Comparison of ENCODE assay signal across 25 mouse cellular contexts in genomic region chr10:97122693-97123092, GRCm38 (mm10).
A peak's percentile ranks its signal among the peaks of the same experiment; 100 is the strongest.
DNase-seq lines count a peak whose midpoint lies in the region; ATAC-seq and TF ChIP-seq lines count a peak whose summit lies in the region.
"Had no signal": no experiment of that assay in that cellular context is flagged by ENCODE, and none has a peak within 500 bp of the region (broad histone marks: within the 10 kb centered on the region; RNA-seq: fewer than 3 reads in every experiment).

No protein-coding gene starts in this region.

- DNase-seq in forebrain, embryonic 14.5 days (ENCODE audit: low spot score) = peak; percentile 79
- DNase-seq in forebrain, embryonic 10.5 days (ENCODE audit: extremely low spot score, low spot score) = no peak
- DNase-seq in midbrain, postnatal 0 days (ENCODE audit: low spot score) = no peak
- peak; percentile 22 for DNase-seq in brain, embryonic 18.5 days (ENCODE audit: low read depth, low spot score)
- DNase-seq in retina, embryonic 14.5 days (ENCODE audit: low spot score) = no peak
- DNase-seq in spleen, adult 12 weeks (ENCODE audit: low spot score) = no peak
- DNase-seq: adrenal gland, postnatal 10 days; adrenal gland, postnatal 36 days; B cell, adult 2 months; cerebellum, adult 18-20 months; cerebellum, adult 9-10 months; cerebellum, postnatal 14 days; gastrocnemius, postnatal 25 days; heart, adult 18-20 months; heart, postnatal 10 days; heart, postnatal 36 days had no signal

- no peaks in the 10 kb centered on the region for H3K9me3 ChIP-seq in forebrain, embryonic 14.5 days (replicated peaks; ENCODE audit: control insufficient read depth, low read length)
- no peaks in the 10 kb centered on the region for H3K9me3 ChIP-seq in forebrain, embryonic 10.5 days
- no peaks in the 10 kb centered on the region for H3K9me3 ChIP-seq in midbrain, embryonic 15.5 days
- no peaks in the 10 kb centered on the region for H3K9me3 ChIP-seq in midbrain, postnatal 0 days (ENCODE audit: low read length)
- H3K9me3 ChIP-seq: heart, embryonic 12.5 days; heart, embryonic 15.5 days; hindbrain, embryonic 10.5 days; hindbrain, embryonic 13.5 days had no signal

- no peaks in the 10 kb centered on the region for H3K4me1 ChIP-seq in forebrain, embryonic 14.5 days (ENCODE audit: control insufficient read depth, insufficient read depth, low read length)
- peaks cover 7% of the 10 kb centered on the region; the same call in 1 of the 2 replicates for H3K4me1 ChIP-seq in forebrain, embryonic 10.5 days
- H3K4me1 ChIP-seq in midbrain, embryonic 15.5 days = no peaks in the 10 kb centered on the region
- H3K4me1 ChIP-seq in midbrain, postnatal 0 days (ENCODE audit: insufficient read depth, low read length) = no peaks in the 10 kb centered on the region
- H3K4me1 ChIP-seq: heart, embryonic 12.5 days; heart, embryonic 15.5 days; hindbrain, embryonic 10.5 days had no signal

- no peak overlapping the region for H3K4me2 ChIP-seq in forebrain, embryonic 14.5 days (ENCODE audit: low read length)
- H3K4me2 ChIP-seq in midbrain, embryonic 15.5 days = no peak overlapping the region
- no peak overlapping the region for H3K4me2 ChIP-seq in midbrain, postnatal 0 days (ENCODE audit: low read depth, low read length, poor library complexity, severe bottlenecking)
- H3K4me2 ChIP-seq: heart, embryonic 12.5 days; heart, embryonic 15.5 days; hindbrain, embryonic 13.5 days had no signal

- no peaks in the 10 kb centered on the region for H3K36me3 ChIP-seq in forebrain, embryonic 14.5 days (ENCODE audit: control insufficient read depth, insufficient read depth, low read length)
- no peaks in the 10 kb centered on the region for H3K36me3 ChIP-seq in forebrain, embryonic 10.5 days (replicated peaks)
- no peaks in the 10 kb centered on the region for H3K36me3 ChIP-seq in midbrain, embryonic 15.5 days (replicated peaks)
- no peaks in the 10 kb centered on the region for H3K36me3 ChIP-seq in midbrain, postnatal 0 days (ENCODE audit: insufficient read depth, low read length)
- H3K36me3 ChIP-seq: G1E; heart, embryonic 12.5 days; heart, embryonic 15.5 days; hindbrain, embryonic 10.5 days; hindbrain, embryonic 13.5 days had no signal

- no peaks in the 10 kb centered on the region for H3K27me3 ChIP-seq in forebrain, embryonic 14.5 days (replicated peaks; ENCODE audit: control insufficient read depth, insufficient read depth, low read length)
- H3K27me3 ChIP-seq in forebrain, embryonic 10.5 days (ENCODE audit: poor library complexity, severe bottlenecking) = no peaks in the 10 kb centered on the region
- no peaks in the 10 kb centered on the region for H3K27me3 ChIP-seq in midbrain, embryonic 15.5 days (replicated peaks)
- H3K27me3 ChIP-seq in midbrain, postnatal 0 days (ENCODE audit: insufficient read depth, low read length) = no peaks in the 10 kb centered on the region
- H3K27me3 ChIP-seq: CH12.LX; heart, embryonic 12.5 days; heart, embryonic 15.5 days; hindbrain, embryonic 13.5 days; Patski had no signal

- H3K9ac ChIP-seq in forebrain, embryonic 14.5 days (ENCODE audit: low read length) = no peak overlapping the region
- H3K9ac ChIP-seq in midbrain, embryonic 15.5 days = no peak overlapping the region
- no peak overlapping the region for H3K9ac ChIP-seq in midbrain, postnatal 0 days (replicated peaks; ENCODE audit: low read length, poor library complexity, severe bottlenecking)
- H3K9ac ChIP-seq: heart, embryonic 12.5 days; heart, embryonic 15.5 days; hindbrain, embryonic 13.5 days had no signal

- H3K4me3 ChIP-seq in forebrain, embryonic 14.5 days (ENCODE audit: low read depth, low read length) = no peak overlapping the region
- H3K4me3 ChIP-seq in forebrain, embryonic 10.5 days = no peak overlapping the region
- H3K4me3 ChIP-seq in midbrain, embryonic 15.5 days = no peak overlapping the region
- H3K4me3 ChIP-seq in midbrain, postnatal 0 days (ENCODE audit: low read depth, low read length) = no peak overlapping the region
- H3K4me3 ChIP-seq: heart, embryonic 12.5 days; heart, embryonic 15.5 days; hindbrain, embryonic 10.5 days; hindbrain, embryonic 13.5 days had no signal

- no peak overlapping the region for H3K27ac ChIP-seq in forebrain, embryonic 14.5 days (ENCODE audit: low read depth, low read length)
- no peak overlapping the region for H3K27ac ChIP-seq in forebrain, embryonic 10.5 days
- H3K27ac ChIP-seq in midbrain, embryonic 15.5 days = peak overlapping the region; percentile 17; the same call in 1 of the 2 replicates
- no peak overlapping the region for H3K27ac ChIP-seq in midbrain, postnatal 0 days (ENCODE audit: low read depth, low read length)
- H3K27ac ChIP-seq: heart, embryonic 15.5 days; hindbrain, embryonic 10.5 days; hindbrain, embryonic 13.5 days had no signal

- 30% methylated on average over 1 of the region's 1 CpGs for WGBS in forebrain, embryonic 14.5 days
- 82% methylated on average over 1 of the region's 1 CpGs for WGBS in forebrain, embryonic 10.5 days
- 35% methylated on average over 1 of the region's 1 CpGs for WGBS in midbrain, embryonic 15.5 days
- 43% methylated on average over 1 of the region's 1 CpGs for WGBS in midbrain, postnatal 0 days

- TF ChIP-seq CTCF in midbrain, postnatal 0 days (IDR thresholded peaks at IDR 0.05) = no peak

- peak; percentile 90 for ATAC-seq in forebrain, embryonic 14.5 days
- ATAC-seq in midbrain, embryonic 15.5 days (replicated peaks) = no peak
- ATAC-seq in midbrain, postnatal 0 days (ENCODE audit: low FRiP score) = no peak
- ATAC-seq: intestine, postnatal 0 days; Patski had no signal

Comparison
In these comparisons a context has a peak if more than half of its experiments do, and no peak if none do; other contexts are left out.
1. DNase-seq: peak in forebrain, embryonic 14.5 days (single experiment) and brain, embryonic 18.5 days (single experiment); none in forebrain, embryonic 10.5 days (single experiment), midbrain, postnatal 0 days (single experiment), retina, embryonic 14.5 days (single experiment) and spleen, adult 12 weeks (single experiment).